Mouse (Mus musculus): Measurements from ENCODE around the gene Golga7b. TPM values are rescaled to one million over a fixed set of nuclear protein-coding genes. Genes with fewer than 3 reads are reported as not detected.

The Golga7b gene
- polyA plus RNA-seq, 1 experiment from 2014 or later: 11.6 TPM

- H3K9ac ChIP-seq: peak overlapping the region; percentile 75
- H3K27ac ChIP-seq: peak overlapping the region; percentile 79
- peak overlapping the region; percentile 77 for H3K4me2 ChIP-seq (replicated peaks)
- no peaks in the 10 kb centered on the region for H3K9me3 ChIP-seq (replicated peaks)
- WGBS: 4% methylated on average over 37 of the region's 42 CpGs
- H3K4me1 ChIP-seq: peaks cover 14% of the 10 kb centered on the region
- no peaks in the 10 kb centered on the region for H3K36me3 ChIP-seq
- ATAC-seq (ENCODE audit: low FRiP score): peak; percentile 83
- peak overlapping the region; percentile 51 for H3K4me3 ChIP-seq
- H3K27me3 ChIP-seq: peaks cover 31% of the 10 kb centered on the region
These were observed 8.6 kb downstream of the Golga7b start for GRCm38 (mm10) chr19:42255784-42256610.

GRCm38 (mm10) chr19:42256611-42257240 lies 9.4 kb downstream of the Golga7b start:
- H3K36me3 ChIP-seq: no peaks in the 10 kb centered on the region
- peaks cover 14% of the 10 kb centered on the region for H3K4me1 ChIP-seq
- H3K4me2 ChIP-seq (replicated peaks): peak overlapping the region; percentile 77
- no peak overlapping the region for H3K27ac ChIP-seq
- ATAC-seq (ENCODE audit: low FRiP score): 0 out of 2 replicates have a peak, but pooled peaks have one; percentile 34
- WGBS: 66% methylated on average over 12 of the region's 12 CpGs
- peaks cover 31% of the 10 kb centered on the region for H3K27me3 ChIP-seq
- H3K4me3 ChIP-seq: peak overlapping the region; percentile 51; the same call in 1 of the 2 replicates
- H3K9ac ChIP-seq: no peak overlapping the region
- no peaks in the 10 kb centered on the region for H3K9me3 ChIP-seq (replicated peaks)

- Histone ChIP-seq H3K36me3 (no peaks in the 10 kb centered on the region), H3K4me2 (replicated peaks) (peak overlapping the region; percentile 77; the same call in 1 of the 2 replicates), H3K27ac (no peak overlapping the region), H3K27me3 (peaks cover 31% of the 10 kb centered on the region), H3K9ac (no peak overlapping the region), H3K4me1 (peaks cover 14% of the 10 kb centered on the region), H3K9me3 (replicated peaks) (no peaks in the 10 kb centered on the region), H3K4me3 (no peak overlapping the region)
- 84% methylated on average over 12 of the region's 12 CpGs for WGBS
- ATAC-seq (ENCODE audit: low FRiP score): no peak
These were observed 9.9 kb downstream of the Golga7b start for GRCm38 (mm10) chr19:42257241-42257635.

- peaks cover 29% of the 10 kb centered on the region for H3K27me3 ChIP-seq
- WGBS: 85% methylated on average over 3 of the region's 3 CpGs
- no peaks in the 10 kb centered on the region for H3K9me3 ChIP-seq (replicated peaks)
- no peak overlapping the region for H3K4me3 ChIP-seq
- H3K9ac ChIP-seq: no peak overlapping the region
- no peaks in the 10 kb centered on the region for H3K36me3 ChIP-seq
- H3K4me2 ChIP-seq (replicated peaks): no peak overlapping the region
- peaks cover 14% of the 10 kb centered on the region for H3K4me1 ChIP-seq
- no peak overlapping the region for H3K27ac ChIP-seq
- no peak for ATAC-seq (ENCODE audit: low FRiP score)
These were observed 10.7 kb downstream of the Golga7b start for GRCm38 (mm10) chr19:42258031-42258430.

- Histone ChIP-seq H3K9me3 (replicated peaks) (no peaks in the 10 kb centered on the region), H3K4me1 (peaks cover 14% of the 10 kb centered on the region), H3K27ac (no peak overlapping the region), H3K27me3 (peaks cover 24% of the 10 kb centered on the region), H3K4me3 (no peak overlapping the region), H3K9ac (no peak overlapping the region), H3K4me2 (replicated peaks) (no peak overlapping the region), H3K36me3 (no peaks in the 10 kb centered on the region)
- ATAC-seq (ENCODE audit: low FRiP score): no peak
- WGBS: 78% methylated on average over 5 of the region's 5 CpGs
These were observed 11.2 kb downstream of the Golga7b start for GRCm38 (mm10) chr19:42258596-42258995.

- no peak overlapping the region for H3K4me2 ChIP-seq (replicated peaks)
- H3K4me1 ChIP-seq: peaks cover 9% of the 10 kb centered on the region
- H3K4me3 ChIP-seq: no peak overlapping the region
- peaks cover 2% of the 10 kb centered on the region for H3K36me3 ChIP-seq
- 79% methylated on average over 8 of the region's 8 CpGs for WGBS
- no peak for ATAC-seq (ENCODE audit: low FRiP score)
- H3K9ac ChIP-seq: no peak overlapping the region
- peaks cover 9% of the 10 kb centered on the region; the same call in 1 of the 2 replicates for H3K27me3 ChIP-seq
- no peak overlapping the region for H3K27ac ChIP-seq
- no peaks in the 10 kb centered on the region for H3K9me3 ChIP-seq (replicated peaks)
These were observed 13.1 kb downstream of the Golga7b start for GRCm38 (mm10) chr19:42260486-42260885.

GRCm38 (mm10) chr19:42263524-42263923 lies 16.1 kb downstream of the Golga7b start:
- no peak overlapping the region for H3K9ac ChIP-seq
- 48% methylated on average over 3 of the region's 3 CpGs for WGBS
- H3K36me3 ChIP-seq: peaks cover 5% of the 10 kb centered on the region
- H3K4me3 ChIP-seq: no peak overlapping the region
- H3K27ac ChIP-seq: no peak overlapping the region
- H3K4me2 ChIP-seq (replicated peaks): no peak overlapping the region
- peaks cover 6% of the 10 kb centered on the region for H3K4me1 ChIP-seq
- no peaks in the 10 kb centered on the region for H3K9me3 ChIP-seq (replicated peaks)
- ATAC-seq (ENCODE audit: low FRiP score): no peak
- H3K27me3 ChIP-seq: peaks cover 5% of the 10 kb centered on the region

GRCm38 (mm10) chr19:42268337-42268736 lies 21.0 kb downstream of the Golga7b start:
- H3K4me1 ChIP-seq: peaks cover 6% of the 10 kb centered on the region
- peaks cover 19% of the 10 kb centered on the region for H3K27me3 ChIP-seq
- peak overlapping the region; percentile 53 for H3K4me2 ChIP-seq (replicated peaks)
- peak overlapping the region; percentile 43 for H3K9ac ChIP-seq
- peak overlapping the region; percentile 15; the same call in 1 of the 2 replicates for H3K4me3 ChIP-seq
- 1% methylated on average over 19 of the region's 19 CpGs for WGBS
- ATAC-seq (ENCODE audit: low FRiP score): peak; percentile 55; the same call in 1 of the 2 replicates
- no peak overlapping the region for H3K27ac ChIP-seq
- H3K9me3 ChIP-seq (replicated peaks): no peaks in the 10 kb centered on the region
- peaks cover 5% of the 10 kb centered on the region for H3K36me3 ChIP-seq

GRCm38 (mm10) chr19:42270119-42270518 lies 22.7 kb downstream of the Golga7b start:
- H3K4me2 ChIP-seq (replicated peaks): no peak overlapping the region
- H3K27ac ChIP-seq: no peak overlapping the region
- H3K36me3 ChIP-seq: peaks cover 5% of the 10 kb centered on the region
- H3K4me1 ChIP-seq: peaks cover 6% of the 10 kb centered on the region
- H3K27me3 ChIP-seq: peaks cover 19% of the 10 kb centered on the region
- no peak overlapping the region for H3K9ac ChIP-seq
- no peak for ATAC-seq (ENCODE audit: low FRiP score)
- WGBS: 59% methylated on average over 6 of the region's 6 CpGs
- H3K4me3 ChIP-seq: no peak overlapping the region
- H3K9me3 ChIP-seq (replicated peaks): no peaks in the 10 kb centered on the region

- Histone ChIP-seq H3K36me3 (no peaks in the 10 kb centered on the region), H3K27me3 (peaks cover 19% of the 10 kb centered on the region), H3K27ac (no peak overlapping the region), H3K4me3 (no peak overlapping the region), H3K4me2 (replicated peaks) (no peak overlapping the region), H3K9ac (no peak overlapping the region), H3K4me1 (peaks cover 6% of the 10 kb centered on the region), H3K9me3 (replicated peaks) (no peaks in the 10 kb centered on the region)
- no peak for ATAC-seq (ENCODE audit: low FRiP score)
- WGBS: 82% methylated on average over 7 of the region's 7 CpGs
These were observed 23.8 kb downstream of the Golga7b start for GRCm38 (mm10) chr19:42271182-42271581.

- Histone ChIP-seq H3K4me1 (peaks cover 6% of the 10 kb centered on the region), H3K4me3 (no peak overlapping the region), H3K27me3 (peaks cover 14% of the 10 kb centered on the region), H3K36me3 (no peaks in the 10 kb centered on the region), H3K9ac (no peak overlapping the region), H3K4me2 (replicated peaks) (no peak overlapping the region), H3K9me3 (replicated peaks) (no peaks in the 10 kb centered on the region), H3K27ac (no peak overlapping the region)
- WGBS: 45% methylated on average over 14 of the region's 14 CpGs
- ATAC-seq (ENCODE audit: low FRiP score): peak; percentile 44; the same call in 1 of the 2 replicates
These were observed 24.9 kb downstream of the Golga7b start for GRCm38 (mm10) chr19:42272003-42272963.

Data from hindbrain, embryonic 12.5 days (tissue).